Mouse (Mus musculus) brain, adult 2 months (tissue): ENCODE measurements around the gene Gm15517.
"Not testable (repeated sequence)": the region's sequence is repeated elsewhere in the genome, so short reads cannot be mapped to it uniquely, and the experiment has no call there.

ENCODE experiments used
- DNase-seq: peaks from one replicate; pipeline ENCODE4 v3.0.0; 2011; ENCODE audit warnings: low read depth, low spot score

Gene Gm15517

DNA sequence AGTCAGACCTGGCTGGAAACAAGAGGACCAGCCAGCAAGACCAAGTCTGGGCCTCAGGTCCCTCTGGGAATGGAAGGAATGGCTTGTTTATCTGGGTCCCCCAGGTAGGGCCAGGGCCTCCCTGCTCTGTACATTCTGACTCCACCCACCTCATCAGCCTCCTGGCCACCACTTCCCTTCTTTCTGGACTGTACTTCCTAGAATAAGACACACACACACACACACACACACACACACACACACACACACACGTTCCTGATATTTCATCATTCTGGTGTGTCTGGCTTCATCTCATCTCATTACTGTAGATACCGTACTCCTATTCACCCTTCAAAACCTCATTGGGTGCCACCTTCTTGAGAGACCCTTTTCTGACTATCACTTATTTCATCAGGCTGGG is 8.2 kb downstream of the Gm15517 start:
- DNase-seq, result no peak

DNA sequence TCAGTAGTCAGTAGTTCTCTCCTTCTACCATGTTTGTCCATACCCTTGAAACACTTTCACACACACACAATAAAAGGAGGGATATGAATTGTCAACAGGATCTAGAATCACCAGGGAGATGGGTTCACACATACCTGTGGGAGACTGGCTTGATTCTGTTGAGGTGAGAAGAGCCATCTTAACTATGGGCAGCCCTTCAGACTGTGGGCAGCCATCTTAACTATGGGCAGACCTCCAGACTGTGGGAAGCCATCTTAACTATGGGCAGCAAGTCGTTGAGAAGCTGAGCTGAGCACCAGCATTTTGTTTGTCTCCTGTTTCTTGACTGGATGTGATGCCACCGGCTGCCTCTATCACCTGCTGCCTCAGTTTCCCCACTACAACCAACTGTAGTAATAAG is 10.1 kb downstream of the Gm15517 start:
- DNase-seq, result peak; percentile 72

DNA sequence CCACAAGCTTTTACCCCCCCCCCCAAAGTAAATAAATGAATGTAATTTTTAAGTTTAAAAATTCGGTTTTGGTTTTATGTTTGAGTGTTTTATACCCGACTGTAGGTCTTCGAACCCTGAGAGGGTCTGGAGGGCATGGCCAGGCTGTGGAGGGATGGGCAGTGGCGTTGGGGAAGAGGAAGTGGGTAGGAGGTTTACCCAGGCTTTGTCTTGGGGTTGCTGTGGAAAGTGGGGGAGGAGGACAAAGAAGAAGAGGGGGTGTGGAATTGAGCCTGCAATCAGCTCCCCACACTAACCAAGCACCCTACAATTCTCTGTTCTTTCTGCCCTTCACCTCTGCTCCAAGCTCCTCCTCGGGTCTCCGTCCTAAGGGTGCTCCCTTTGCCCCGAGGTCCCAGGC is 11.3 kb downstream of the Gm15517 start:
- DNase-seq, result no peak

DNA sequence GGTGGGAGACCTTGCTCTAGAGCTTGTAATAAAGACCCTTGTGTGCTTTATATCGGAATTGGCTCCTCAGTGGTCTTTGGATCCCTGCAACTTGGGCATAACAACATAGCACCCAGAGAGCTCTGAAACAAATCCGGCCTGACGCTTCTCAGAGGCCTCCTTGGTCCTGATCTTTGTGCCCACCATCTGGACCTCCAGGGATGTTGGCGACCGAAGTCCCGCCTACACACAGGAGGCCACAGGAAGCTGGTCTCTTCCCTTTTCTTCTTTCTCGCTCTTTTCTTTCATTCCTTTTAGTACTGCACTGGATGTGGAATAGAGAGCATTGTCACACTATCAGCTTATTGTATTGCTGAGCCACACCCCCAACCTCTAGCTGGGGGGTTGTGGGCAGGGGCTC is 12.2 kb downstream of the Gm15517 start:
- no peak for DNase-seq

DNA sequence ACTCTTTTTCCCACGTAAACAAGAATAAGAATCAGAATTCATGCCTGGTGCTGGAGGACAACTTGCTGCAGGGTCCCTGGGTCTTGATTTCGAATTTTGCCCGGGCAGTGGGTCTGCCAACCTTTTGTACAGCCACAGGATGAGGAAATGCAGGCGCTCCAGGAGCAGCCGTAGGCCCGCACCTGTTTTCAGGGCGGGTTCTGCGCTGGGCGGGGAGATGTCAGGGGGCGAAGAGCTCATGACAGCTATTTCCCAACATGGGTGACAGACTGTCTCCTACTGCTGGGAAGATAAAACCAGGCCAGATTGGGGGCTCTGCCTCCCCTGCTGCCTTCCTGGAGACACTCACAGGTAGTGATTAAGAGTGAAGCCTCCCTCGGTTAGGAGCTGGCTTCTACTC is 12.8 kb downstream of the Gm15517 start:
- DNase-seq, result no peak

DNA sequence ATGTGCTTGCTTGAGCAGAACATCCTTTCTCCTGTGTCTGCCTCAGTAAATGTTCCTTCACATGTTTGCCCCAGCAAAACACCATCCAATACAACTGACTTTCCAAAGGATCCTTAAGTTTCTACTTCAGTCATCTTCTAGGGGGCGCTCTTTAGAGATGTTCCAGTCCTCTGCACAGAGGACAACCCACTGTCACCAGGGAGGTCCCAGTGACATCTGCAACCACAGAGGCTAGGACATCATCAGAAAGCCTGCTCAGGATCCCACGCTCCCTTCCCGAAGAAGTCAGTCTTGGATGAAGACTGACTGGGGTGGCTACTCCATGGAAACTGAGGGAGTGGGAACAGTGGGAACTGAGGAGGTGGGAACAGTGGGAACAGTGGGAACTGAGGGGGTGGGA is 14.3 kb downstream of the Gm15517 start:
- no peak for DNase-seq

DNA sequence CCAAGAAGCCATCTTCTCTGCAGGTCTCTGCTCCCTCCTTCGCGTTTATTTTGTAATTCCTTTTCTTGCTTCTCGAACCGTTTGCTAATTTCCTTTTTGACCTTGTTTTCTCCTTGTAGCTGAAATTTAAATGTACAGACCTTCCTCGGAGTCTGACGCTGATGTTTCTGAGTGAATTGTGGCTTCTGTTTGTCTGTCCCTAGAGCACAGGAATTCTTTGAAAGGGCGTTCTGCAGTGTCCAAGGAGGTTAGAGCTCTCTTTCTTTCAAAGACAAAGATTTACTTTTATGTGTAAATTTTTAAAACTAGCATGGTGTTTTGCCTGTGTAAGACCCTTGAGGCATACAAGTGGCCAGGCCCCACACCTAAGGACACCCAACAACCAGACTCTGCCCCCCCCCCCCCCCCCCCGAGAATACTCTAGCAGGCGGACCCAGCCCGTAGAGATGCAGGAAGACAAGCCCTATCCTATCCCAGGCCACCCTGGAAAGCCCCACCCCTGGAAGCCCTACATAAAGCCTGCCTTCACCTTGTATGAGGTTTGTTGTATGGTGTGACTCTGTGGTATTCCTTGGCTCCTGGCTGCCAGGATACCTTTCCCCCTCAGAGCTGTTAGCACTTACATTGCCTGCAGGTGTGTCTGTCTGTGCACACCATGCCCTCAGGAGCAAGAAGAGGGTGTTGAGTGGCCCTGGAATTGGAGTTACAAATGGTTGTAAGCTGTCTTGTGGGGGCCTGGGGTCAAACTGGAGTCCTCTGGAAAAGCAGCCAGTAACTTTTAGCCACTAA is 15.4 kb downstream of the Gm15517 start:
- DNase-seq, result no peak

DNA sequence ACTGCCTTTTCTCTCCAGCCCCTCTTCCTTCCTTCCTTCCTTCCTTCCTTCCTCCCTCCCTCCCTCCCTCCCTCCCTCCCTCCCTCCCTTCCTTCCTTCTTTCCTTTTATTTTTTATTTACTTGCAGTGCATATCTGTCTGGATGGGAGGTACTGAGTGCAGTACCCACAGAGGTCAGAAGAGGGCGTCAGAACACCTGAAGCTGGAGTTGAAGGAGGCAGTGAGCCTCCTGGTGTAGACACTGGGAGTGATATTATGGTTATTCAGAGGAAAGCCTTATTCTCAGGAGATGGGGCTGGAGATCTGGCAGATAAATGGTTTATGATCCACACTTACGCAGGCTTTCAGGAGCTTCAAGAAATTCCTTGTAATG is 16.0 kb downstream of the Gm15517 start:
- DNase-seq, result peak; percentile 88

DNA sequence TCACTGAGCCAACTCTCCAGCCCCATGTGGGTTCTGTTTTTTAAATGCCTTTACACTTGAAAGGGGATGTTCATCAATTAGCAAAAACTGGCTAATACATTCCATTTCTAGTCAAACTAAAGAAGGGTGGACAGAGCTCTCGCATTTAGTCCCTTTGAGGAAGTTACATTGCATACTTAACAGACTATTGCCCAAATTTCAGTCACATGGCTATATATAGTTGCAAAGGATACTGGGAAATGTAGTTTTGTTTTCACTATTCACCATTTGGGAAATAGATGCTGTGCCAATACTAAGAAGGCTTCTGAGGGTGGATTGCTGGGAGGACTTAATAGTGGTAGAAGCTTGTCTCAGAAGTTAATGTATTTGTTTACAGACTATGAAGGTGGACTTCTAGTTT is 19.7 kb downstream of the Gm15517 start:
- DNase-seq, result peak; percentile 39

DNA sequence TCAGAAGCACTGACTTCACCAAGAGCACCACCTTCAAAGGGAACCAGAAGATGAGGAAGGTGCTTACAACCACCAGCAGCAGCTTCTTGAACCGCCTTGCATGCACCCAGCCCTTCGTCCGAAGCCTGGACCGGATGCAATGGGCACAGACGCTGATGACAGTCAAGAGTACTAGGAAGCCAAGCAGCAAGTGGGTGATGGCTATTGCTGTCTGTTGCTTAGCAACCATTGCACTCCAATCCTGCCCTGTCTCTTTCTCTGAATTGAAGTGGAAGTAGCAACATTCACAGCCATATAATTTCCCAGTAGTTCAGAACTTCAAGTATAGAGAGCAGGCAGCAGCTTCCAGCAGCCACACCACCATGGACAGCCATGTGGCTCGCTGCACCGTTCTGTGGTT is 20.3 kb downstream of the Gm15517 start:
- peak; percentile 69 for DNase-seq

DNA sequence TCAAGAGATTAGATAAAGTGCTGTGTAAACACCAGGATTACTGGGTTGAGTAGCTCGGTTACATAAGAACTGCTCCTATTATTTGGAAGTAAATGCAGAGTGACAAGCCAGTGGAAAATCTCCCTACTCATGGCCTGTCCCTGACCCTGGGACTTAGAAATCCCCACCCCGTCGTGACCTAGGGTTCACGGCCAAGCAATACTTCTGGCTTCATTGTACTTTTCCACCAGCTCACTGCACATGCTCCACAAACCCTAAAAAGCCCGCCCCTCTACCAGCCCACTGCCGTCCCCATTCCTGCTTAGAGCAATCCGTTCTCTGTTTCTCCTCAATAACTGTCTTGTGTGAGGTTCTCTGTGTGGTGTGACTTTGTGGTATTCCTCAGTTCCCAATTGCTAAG is 26.5 kb downstream of the Gm15517 start:
- DNase-seq, result no peak

DNA sequence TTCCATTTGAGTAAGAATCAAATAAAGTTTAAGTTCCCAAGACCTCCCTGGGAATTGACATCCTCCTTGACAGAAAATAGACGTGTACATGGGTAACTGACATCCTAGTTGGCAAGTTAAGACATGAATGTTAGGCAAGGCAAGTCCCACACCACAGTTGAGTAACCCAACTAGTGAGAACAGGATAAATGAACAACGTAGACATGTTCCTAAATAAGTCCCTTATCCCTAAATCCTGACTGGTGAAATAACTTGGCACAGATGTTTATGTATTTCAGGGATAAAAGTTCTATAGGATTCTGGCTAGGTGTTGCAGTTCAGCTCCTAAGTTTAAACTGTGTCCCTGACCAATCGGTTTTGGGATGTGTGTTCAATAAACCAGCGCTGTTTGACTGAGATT is 29.7 kb downstream of the Gm15517 start:
- no peak for DNase-seq

DNA sequence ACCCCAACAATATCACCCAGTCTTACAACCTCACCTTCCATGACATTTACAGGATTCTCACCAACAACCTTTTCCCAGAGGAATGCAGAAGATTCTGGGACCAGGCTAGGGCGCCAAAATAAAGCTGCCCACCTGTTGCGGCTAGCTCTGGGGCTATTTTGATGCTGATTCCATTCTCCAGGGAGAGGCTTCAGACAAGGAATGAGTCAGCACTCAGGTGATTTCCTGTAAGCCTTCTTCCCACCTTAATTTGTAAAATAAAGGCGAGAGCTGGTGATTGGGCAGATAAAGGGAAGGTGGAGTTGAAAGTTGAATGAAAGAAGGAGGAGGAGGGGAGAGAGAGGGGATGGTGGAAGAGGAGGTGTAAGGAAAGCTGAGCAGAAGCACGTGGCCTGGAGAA is 30.2 kb downstream of the Gm15517 start:
- DNase-seq, result no peak

DNA sequence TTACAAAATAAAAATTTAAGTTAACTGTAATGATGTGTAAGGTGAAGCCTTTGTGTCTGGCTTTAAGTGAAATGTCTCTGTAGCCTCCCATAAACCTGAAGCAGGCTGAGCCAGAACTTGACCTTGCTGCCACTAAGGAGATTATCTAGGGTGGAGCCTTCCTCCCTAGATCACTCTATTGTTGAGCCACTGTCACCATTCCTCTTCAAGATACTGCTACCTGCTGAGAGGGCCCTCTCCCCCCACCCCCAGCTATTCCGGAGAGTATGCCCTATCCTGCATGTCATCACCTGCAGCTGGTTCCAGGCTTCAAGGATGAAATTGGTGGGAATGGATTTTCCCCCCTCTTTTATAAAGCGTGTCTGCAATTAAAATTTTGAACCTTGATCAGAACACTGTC is 36.3 kb downstream of the Gm15517 start:
- not testable (repeated sequence) for DNase-seq

DNA sequence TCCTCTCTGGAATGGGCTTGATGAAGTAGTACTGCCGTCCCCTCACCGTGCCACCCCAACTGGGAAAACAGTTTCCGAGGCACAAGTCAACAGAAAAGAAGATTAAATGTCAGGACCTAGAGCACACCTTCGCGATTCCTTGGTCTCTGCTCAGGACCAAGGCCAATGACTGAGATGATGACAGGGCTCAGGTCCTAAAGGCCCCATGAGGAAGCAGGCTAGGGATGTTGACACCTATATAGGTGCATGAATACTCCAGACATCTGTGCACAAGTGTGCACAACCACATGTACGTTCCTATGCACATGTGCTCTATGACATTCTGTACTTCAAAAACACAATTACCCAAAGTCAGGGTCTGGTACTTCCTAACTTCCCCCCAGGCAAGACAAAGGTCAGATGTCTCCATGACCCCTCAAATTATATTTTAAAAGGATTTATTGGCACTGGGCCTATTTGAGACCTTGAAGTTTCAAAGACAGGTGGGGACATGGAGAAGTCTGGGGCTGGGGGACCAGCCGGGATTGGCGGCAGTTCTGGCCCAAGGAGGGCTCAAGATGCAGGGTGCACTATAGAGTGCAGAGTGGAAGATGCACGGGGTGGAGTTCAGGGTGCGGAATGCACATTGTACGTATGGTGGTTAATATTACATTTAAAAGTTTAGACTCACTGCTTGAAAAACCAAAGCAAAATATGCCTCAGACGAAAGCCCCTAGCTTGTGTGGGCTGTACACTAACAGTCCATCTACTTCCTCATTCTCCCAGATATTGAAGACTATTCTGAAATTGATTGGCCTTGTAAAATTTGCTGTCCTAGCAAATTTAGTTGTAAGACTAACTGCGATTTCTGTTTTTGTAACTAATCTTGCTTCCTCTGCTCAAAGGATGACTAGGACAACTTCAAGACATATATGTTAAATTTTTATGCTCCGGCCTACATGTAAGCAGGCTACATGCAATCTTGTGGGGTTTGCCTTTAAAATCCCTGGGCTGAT is 42.4 kb downstream of the Gm15517 start:
- DNase-seq, result no peak

DNA sequence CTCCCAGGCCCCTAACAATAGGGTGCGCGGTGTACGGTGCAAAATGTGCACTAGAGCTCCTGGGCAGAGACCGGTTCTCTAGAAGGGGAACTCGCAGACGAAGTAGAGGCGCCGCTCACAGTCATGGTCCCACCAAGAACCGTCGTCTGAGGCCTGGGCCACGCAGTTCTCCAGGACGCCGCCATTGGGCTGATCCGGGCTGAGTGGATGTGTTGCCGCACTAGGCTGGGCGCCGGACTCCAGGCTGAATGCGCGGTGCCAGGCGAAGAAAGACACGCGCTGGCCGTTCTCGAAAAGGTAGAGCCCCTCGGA is 43.2 kb downstream of the Gm15517 start:
- no peak for DNase-seq

DNA sequence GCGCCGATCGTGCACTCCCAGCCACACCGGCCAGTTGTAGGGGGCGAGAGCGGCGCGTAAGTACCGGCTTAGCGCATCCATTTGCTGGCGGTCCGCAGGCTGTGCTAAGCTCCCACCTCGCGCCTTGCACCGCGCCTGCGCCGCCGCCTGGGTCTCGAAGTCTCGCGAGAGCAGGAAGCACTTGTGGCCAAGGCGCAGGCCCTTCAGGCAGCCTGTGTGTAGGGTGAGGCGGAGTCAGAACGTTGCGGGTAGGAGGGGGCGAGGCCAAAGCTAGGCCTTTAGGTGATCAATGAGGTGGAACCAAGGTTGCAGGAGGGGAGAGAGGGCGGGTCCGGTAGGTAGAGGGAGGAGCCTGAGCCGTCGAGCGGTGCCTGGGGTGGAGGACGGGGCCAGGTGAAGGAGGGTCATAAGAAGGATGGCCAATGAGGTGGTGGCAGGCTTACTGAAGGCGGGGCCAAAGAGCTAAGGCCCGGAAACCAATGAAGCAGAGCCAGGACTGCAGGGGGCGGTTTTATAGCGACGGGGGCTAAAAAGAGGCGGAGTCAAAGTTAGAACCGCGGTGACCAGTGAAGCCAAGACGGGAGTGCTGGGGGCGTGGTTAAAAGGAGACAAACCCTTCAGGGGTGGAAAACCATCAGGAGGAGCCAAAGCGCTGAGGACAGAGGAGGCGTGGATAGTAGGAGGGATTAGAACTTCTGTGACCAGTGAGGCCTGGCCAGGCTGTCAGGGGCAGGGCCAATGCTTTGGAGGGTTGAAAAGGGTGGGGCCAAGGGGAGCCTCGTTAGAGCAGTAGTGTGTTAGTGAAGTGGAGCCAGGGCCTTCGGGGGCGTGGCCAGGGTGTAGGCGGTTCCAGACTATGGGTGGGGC is 43.8 kb downstream of the Gm15517 start:
- peak; percentile 100 for DNase-seq

DNA sequence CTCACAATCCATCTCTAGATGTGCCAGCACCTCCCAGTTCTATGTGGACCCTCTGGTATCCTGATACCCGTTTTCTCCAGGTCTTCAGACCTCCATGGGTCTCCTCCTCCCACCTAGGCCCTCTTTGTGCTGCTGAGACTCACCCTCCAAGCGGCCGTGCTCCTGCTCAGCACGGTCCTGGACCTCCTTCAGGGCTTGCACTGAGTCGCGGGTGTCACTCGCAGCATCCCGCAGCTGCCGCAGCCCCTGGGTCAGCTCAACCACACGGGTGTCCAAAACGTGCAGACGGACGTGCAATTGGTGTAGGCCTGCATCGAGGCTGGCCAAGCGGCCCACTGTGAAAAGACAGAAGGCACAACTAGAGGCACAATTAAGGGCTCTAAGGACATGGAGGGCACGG is 44.4 kb downstream of the Gm15517 start:
- DNase-seq, result no peak

DNA sequence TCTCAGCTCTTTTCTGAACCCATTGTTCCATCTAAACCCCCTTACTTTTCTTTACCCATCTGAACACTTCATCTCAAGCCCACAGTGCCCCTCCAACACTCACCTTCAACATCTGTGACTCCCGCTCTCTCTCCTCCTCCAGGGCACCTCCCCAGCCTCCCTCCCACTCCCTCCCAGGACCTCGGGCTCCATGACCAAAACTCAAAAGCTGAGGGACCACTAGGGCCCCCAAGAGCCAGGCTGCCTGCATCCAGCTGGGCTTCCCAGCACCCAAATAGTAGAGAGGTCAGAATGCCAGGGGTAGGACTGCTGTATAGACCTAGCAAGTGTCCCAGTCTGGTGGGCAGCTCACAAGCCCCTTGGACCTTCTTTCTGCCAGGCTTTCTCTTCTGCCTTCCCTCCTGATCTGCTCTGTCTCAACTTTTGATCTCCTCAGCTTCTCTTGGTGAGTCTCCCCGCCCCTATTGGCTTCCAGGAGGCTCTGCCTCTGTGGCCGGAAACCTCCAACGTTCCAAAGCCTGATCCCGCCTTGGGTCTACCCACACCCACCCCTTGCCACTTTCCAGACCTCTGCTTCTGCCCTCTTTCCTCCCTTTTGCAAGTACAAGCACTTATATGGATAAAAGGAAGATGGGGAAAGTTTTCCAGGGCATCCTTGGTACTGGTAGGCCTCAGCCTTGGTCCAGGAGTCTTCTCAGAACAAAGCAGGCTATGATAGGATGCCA is 45.4 kb downstream of the Gm15517 start, which contains the start of gene Clec11a:
TSS of gene Clec11a (minus strand) at position 387 of the 725 bp plus-strand sequence.
- DNase-seq, result no peak

DNA sequence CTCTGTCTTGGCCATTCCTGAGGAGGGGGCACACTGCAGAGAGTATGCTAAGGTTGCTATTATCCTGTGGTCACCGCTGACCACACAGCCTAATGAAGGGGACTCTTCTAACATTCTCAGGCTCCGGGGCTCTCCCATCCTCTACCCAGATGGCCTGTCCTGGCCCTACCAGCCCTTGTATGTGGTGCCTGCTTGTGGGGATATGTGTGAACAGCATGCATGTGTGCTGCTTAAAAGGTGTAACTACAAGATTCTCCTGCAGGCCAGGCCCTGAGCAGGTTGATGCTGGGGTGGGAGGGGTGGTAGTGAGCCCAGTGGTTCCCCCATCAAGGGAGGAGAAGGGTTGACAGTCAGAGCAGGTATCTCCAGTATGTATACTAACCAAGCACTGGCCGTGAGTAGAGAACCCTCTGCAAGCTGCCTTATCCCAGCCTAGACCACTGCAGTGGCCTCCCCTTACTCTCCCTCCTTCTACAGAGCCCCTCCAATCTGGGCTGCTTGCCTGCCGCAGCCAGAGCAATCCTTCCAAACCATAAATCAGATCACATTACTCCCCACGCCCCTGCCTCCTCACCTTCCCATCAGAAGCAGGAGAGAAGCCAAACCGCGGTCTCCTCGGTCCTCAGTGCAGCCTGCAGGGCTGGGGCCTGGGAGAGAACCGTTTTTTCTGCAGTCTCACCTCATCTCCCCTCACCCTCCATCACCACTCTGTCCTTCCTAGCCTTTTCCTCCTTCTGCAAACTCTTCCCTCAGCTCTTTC is 46.2 kb downstream of the Gm15517 start:
- no peak for DNase-seq
